Mouse (Mus musculus): ENCODE data around the gene Lingo1. TPM values are rescaled to one million over a fixed set of nuclear protein-coding genes. Genes with fewer than 3 reads are reported as not detected.

Gene Lingo1
- 50.4 and 56.7 TPM in 2 replicates for polyA plus RNA-seq (2014; fragmentation: Nextera tagmentation; extraction: Ambion mirVana)

DNA sequence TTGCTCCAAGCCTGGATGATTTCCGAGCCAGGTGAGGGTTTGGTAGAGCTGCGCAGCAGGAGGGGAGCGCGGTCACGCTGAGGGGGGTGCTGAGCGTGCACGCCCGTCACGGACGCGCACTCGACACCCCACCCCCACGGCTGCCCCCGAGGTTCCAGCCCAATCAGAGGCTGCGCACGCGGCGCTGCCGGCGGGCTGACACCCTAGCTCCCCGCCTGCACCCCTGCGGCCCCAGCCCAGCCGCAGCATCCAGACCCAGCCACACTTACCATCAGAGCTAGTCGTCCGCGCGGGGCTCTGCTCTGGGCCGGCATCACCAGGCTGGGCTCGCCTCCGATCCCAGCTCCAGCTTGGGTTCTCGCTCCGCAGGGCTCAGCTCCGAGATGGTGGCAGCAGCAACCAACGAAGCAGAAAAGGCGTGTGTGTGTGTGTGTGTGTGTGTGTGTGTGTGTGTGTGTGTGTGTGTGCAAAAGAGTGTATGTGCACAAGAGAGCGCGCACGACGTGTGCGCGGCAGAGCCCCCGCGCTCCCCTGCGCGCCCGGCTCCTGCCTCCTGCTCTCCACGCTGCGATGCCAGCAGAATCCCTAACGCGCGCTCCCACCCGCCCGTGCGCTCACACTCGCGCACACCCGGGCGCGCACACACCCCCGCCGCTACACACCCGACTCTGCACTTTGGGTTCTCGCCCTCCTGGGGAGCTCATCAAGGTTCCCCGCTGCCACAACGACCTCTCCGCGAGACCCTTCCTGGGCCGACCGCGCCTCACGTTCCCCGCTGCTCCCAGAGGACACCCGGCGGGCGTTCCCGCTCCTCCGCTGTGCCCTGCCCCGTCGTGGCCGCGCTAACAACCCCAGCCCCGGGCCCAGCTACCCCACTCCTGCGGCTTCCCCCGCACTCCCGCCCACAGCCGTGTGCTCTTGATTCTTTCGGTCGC, at the start of gene Lingo1:
Gene Lingo1 (minus strand): TSS at position 748 of the 935 bp plus-strand sequence.
- ATAC-seq (ENCODE audit: low read depth): peak; percentile 77
- under 1% methylated on average over 83 of the region's 88 CpGs for WGBS
- peaks cover 17% of the 10 kb centered on the region for H3K27me3 ChIP-seq (ENCODE audit: control insufficient read depth, insufficient read depth, low read length)
- H3K4me1 ChIP-seq (ENCODE audit: control insufficient read depth, insufficient read depth, low read length): no peaks in the 10 kb centered on the region
- no peaks in the 10 kb centered on the region for H3K9me3 ChIP-seq (ENCODE audit: control insufficient read depth, low read length)
- H3K27ac ChIP-seq (ENCODE audit: low read depth, low read length): peak within 1 kb of the TSS; percentile 82
- H3K36me3 ChIP-seq (ENCODE audit: control insufficient read depth, insufficient read depth, low read length): no peaks in the 10 kb centered on the region
- peak within 1 kb of the TSS; percentile 79 for H3K9ac ChIP-seq (replicated peaks; ENCODE audit: low read depth, low read length)
- H3K4me3 ChIP-seq (ENCODE audit: low read depth, low read length): peak within 1 kb of the TSS; percentile 49
- H3K4me2 ChIP-seq (ENCODE audit: low read depth, low read length): peak within 1 kb of the TSS; percentile 87

DNA sequence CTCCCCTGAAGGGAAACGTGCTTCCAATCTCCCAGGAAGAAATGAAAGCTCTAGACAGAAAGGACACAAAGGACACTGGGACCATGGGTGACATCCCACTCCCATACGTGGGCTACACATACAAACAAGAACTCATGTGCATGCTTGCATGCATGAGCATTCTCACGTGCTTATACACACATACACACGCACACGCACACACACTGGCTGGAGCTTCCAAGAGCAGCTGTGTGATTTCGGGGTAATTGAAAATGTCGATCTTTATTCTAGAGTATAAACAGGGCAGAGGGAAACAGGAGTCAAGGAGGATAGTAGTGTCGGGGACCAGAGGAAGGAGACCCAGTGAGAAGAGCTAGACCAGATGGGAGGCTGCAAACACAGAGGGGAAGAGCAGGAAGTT, 48.4 kb upstream of the Lingo1 start:
- no peaks in the 10 kb centered on the region for H3K27me3 ChIP-seq (ENCODE audit: control insufficient read depth, insufficient read depth, low read length)
- 37% methylated on average over 8 of the region's 8 CpGs for WGBS
- H3K27ac ChIP-seq (ENCODE audit: low read depth, low read length): no peak overlapping the region
- no peak overlapping the region for H3K9ac ChIP-seq (replicated peaks; ENCODE audit: low read depth, low read length)
- peaks cover 24% of the 10 kb centered on the region for H3K4me1 ChIP-seq (ENCODE audit: control insufficient read depth, insufficient read depth, low read length)
- H3K4me3 ChIP-seq (ENCODE audit: low read depth, low read length): no peak overlapping the region
- no peak for ATAC-seq (ENCODE audit: low read depth)
- no peak overlapping the region for H3K4me2 ChIP-seq (ENCODE audit: low read depth, low read length)
- no peaks in the 10 kb centered on the region for H3K36me3 ChIP-seq (ENCODE audit: control insufficient read depth, insufficient read depth, low read length)
- no peaks in the 10 kb centered on the region for H3K9me3 ChIP-seq (ENCODE audit: control insufficient read depth, low read length)

- Histone ChIP-seq H3K27me3 (ENCODE audit: control insufficient read depth, insufficient read depth, low read length) (no peaks in the 10 kb centered on the region), H3K4me3 (ENCODE audit: low read depth, low read length) (no peak overlapping the region), H3K9ac (replicated peaks; ENCODE audit: low read depth, low read length) (0 out of 2 replicates have a peak overlapping the region, but pooled peaks have one; percentile 7), H3K36me3 (ENCODE audit: control insufficient read depth, insufficient read depth, low read length) (no peaks in the 10 kb centered on the region), H3K9me3 (ENCODE audit: control insufficient read depth, low read length) (no peaks in the 10 kb centered on the region), H3K4me1 (ENCODE audit: control insufficient read depth, insufficient read depth, low read length) (peaks cover 24% of the 10 kb centered on the region), H3K4me2 (ENCODE audit: low read depth, low read length) (no peak overlapping the region), H3K27ac (ENCODE audit: low read depth, low read length) (no peak overlapping the region)
- WGBS: 27% methylated on average over 7 of the region's 7 CpGs
- no peak for ATAC-seq (ENCODE audit: low read depth)
Observed at GRCm38 (mm10) chr9:56843679-56844188, 47.5 kb upstream of the Lingo1 start.

DNA sequence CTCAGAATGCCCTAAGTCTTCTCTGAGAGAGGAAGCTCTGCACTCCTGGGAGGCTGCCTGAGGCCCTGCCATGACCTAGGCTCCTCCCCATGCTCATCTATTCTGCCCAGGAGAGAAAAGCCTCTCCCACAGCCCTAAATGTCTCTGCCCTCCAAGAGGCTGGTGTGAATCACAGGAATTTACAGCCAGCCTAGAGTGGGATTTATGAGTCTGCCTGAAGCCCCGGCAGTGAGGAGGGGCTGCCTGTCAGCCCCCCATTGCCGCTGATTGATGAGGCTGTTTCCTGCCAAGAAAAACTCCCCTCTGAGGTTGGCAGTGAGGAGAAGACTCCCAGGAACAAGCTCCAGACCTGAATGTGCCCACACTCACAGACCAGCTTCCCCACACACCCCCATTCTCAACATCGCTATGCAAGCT, 46.0 kb upstream of the Lingo1 start:
- 0% methylated on average over 3 of the region's 3 CpGs for WGBS
- H3K4me2 ChIP-seq (ENCODE audit: low read depth, low read length): no peak overlapping the region
- H3K4me1 ChIP-seq (ENCODE audit: control insufficient read depth, insufficient read depth, low read length): peaks cover 24% of the 10 kb centered on the region
- no peak overlapping the region for H3K9ac ChIP-seq (replicated peaks; ENCODE audit: low read depth, low read length)
- no peaks in the 10 kb centered on the region for H3K27me3 ChIP-seq (ENCODE audit: control insufficient read depth, insufficient read depth, low read length)
- H3K9me3 ChIP-seq (ENCODE audit: control insufficient read depth, low read length): no peaks in the 10 kb centered on the region
- no peak overlapping the region for H3K4me3 ChIP-seq (ENCODE audit: low read depth, low read length)
- ATAC-seq (ENCODE audit: low read depth): peak; percentile 84
- no peaks in the 10 kb centered on the region for H3K36me3 ChIP-seq (ENCODE audit: control insufficient read depth, insufficient read depth, low read length)
- peak overlapping the region; percentile 45; the same call in 1 of the 2 replicates for H3K27ac ChIP-seq (ENCODE audit: low read depth, low read length)

GRCm38 (mm10) chr9:56841864-56842263, 45.6 kb upstream of the Lingo1 start:
- H3K4me2 ChIP-seq (ENCODE audit: low read depth, low read length): no peak overlapping the region
- no peaks in the 10 kb centered on the region for H3K36me3 ChIP-seq (ENCODE audit: control insufficient read depth, insufficient read depth, low read length)
- H3K9me3 ChIP-seq (ENCODE audit: control insufficient read depth, low read length): no peaks in the 10 kb centered on the region
- ATAC-seq (ENCODE audit: low read depth): no peak
- H3K27ac ChIP-seq (ENCODE audit: low read depth, low read length): peak overlapping the region; percentile 45; the same call in 1 of the 2 replicates
- no peak overlapping the region for H3K4me3 ChIP-seq (ENCODE audit: low read depth, low read length)
- H3K27me3 ChIP-seq (ENCODE audit: control insufficient read depth, insufficient read depth, low read length): no peaks in the 10 kb centered on the region
- H3K9ac ChIP-seq (replicated peaks; ENCODE audit: low read depth, low read length): no peak overlapping the region
- peaks cover 24% of the 10 kb centered on the region for H3K4me1 ChIP-seq (ENCODE audit: control insufficient read depth, insufficient read depth, low read length)

DNA sequence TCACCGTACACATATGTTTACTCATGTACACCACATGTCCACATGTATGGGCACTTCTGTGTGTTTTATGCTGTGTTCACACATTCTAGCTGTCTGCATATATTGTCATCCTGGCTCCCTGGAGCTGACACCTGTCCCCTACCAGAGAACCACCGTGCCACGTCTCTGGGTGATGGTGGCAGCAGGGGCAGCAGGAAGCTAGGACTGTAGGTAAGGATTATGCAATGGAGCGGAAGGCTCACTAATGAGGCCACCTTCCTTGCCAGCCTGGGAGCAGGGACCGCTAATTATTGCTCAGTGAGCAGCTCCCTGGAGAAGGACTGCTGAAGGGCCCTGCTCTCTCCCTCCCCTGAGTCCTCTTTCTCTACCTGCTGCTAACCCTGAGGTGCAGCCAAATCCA, 44.5 kb upstream of the Lingo1 start:
- no peaks in the 10 kb centered on the region for H3K36me3 ChIP-seq (ENCODE audit: control insufficient read depth, insufficient read depth, low read length)
- 50% methylated on average over 5 of the region's 5 CpGs for WGBS
- H3K4me2 ChIP-seq (ENCODE audit: low read depth, low read length): no peak overlapping the region
- H3K4me1 ChIP-seq (ENCODE audit: control insufficient read depth, insufficient read depth, low read length): peaks cover 24% of the 10 kb centered on the region
- H3K27ac ChIP-seq (ENCODE audit: low read depth, low read length): no peak overlapping the region
- H3K9ac ChIP-seq (replicated peaks; ENCODE audit: low read depth, low read length): no peak overlapping the region
- no peaks in the 10 kb centered on the region for H3K27me3 ChIP-seq (ENCODE audit: control insufficient read depth, insufficient read depth, low read length)
- no peak for ATAC-seq (ENCODE audit: low read depth)
- H3K9me3 ChIP-seq (ENCODE audit: control insufficient read depth, low read length): no peaks in the 10 kb centered on the region
- no peak overlapping the region for H3K4me3 ChIP-seq (ENCODE audit: low read depth, low read length)

DNA sequence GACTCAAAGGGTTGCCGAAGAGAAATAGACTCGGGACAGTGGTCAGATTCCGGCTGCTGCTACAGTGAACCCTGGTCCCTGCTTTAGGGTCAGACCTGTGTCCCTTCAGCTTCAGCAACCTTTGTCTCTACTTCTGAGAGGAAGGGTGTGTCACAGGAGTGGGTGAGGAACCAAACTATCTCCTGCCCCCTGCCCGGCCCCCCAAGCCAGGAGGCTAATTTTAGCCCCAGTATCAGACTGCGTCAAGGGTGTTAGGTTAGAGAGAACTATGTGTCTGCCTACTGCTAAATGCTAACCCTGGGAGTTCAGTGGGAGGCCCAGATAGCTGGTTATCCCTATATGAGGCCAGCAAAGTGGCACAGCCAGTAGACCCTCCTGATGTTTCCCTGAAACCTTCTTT, 38.9 kb upstream of the Lingo1 start:
- ATAC-seq (ENCODE audit: low read depth): no peak
- 87% methylated on average over 5 of the region's 5 CpGs for WGBS
- no peaks in the 10 kb centered on the region for H3K9me3 ChIP-seq (ENCODE audit: control insufficient read depth, low read length)

GRCm38 (mm10) chr9:56832900-56833299, 36.6 kb upstream of the Lingo1 start:
- no peaks in the 10 kb centered on the region for H3K36me3 ChIP-seq (ENCODE audit: control insufficient read depth, insufficient read depth, low read length)
- no peaks in the 10 kb centered on the region for H3K9me3 ChIP-seq (ENCODE audit: control insufficient read depth, low read length)
- no peak overlapping the region for H3K9ac ChIP-seq (replicated peaks; ENCODE audit: low read depth, low read length)
- 30% methylated on average over 6 of the region's 6 CpGs for WGBS
- H3K4me3 ChIP-seq (ENCODE audit: low read depth, low read length): no peak overlapping the region
- H3K27me3 ChIP-seq (ENCODE audit: control insufficient read depth, insufficient read depth, low read length): no peaks in the 10 kb centered on the region
- H3K4me1 ChIP-seq (ENCODE audit: control insufficient read depth, insufficient read depth, low read length): peaks cover 10% of the 10 kb centered on the region; the same call in 1 of the 2 replicates
- H3K27ac ChIP-seq (ENCODE audit: low read depth, low read length): no peak overlapping the region
- H3K4me2 ChIP-seq (ENCODE audit: low read depth, low read length): no peak overlapping the region
- no peak for ATAC-seq (ENCODE audit: low read depth)

More for the DNA sequence above, 38.9 kb upstream of the Lingo1 start:
- H3K4me3 ChIP-seq (ENCODE audit: low read depth, low read length): no peak overlapping the region
- 0 out of 2 replicates have a peak, but pooled peaks cover 6% of the 10 kb centered on the region for H3K4me1 ChIP-seq (ENCODE audit: control insufficient read depth, insufficient read depth, low read length)
- H3K36me3 ChIP-seq (ENCODE audit: control insufficient read depth, insufficient read depth, low read length): no peaks in the 10 kb centered on the region
- H3K27me3 ChIP-seq (ENCODE audit: control insufficient read depth, insufficient read depth, low read length): no peaks in the 10 kb centered on the region
- no peak overlapping the region for H3K9ac ChIP-seq (replicated peaks; ENCODE audit: low read depth, low read length)
- no peak overlapping the region for H3K27ac ChIP-seq (ENCODE audit: low read depth, low read length)
- H3K4me2 ChIP-seq (ENCODE audit: low read depth, low read length): no peak overlapping the region

- Histone ChIP-seq H3K27ac (ENCODE audit: low read depth, low read length) (no peak overlapping the region), H3K4me2 (ENCODE audit: low read depth, low read length) (no peak overlapping the region), H3K9ac (replicated peaks; ENCODE audit: low read depth, low read length) (no peak overlapping the region), H3K4me3 (ENCODE audit: low read depth, low read length) (no peak overlapping the region), H3K36me3 (ENCODE audit: control insufficient read depth, insufficient read depth, low read length) (no peaks in the 10 kb centered on the region), H3K27me3 (ENCODE audit: control insufficient read depth, insufficient read depth, low read length) (no peaks in the 10 kb centered on the region), H3K9me3 (ENCODE audit: control insufficient read depth, low read length) (no peaks in the 10 kb centered on the region), H3K4me1 (ENCODE audit: control insufficient read depth, insufficient read depth, low read length) (peaks cover 10% of the 10 kb centered on the region; the same call in 1 of the 2 replicates)
- no peak for ATAC-seq (ENCODE audit: low read depth)
- 90% methylated on average over 3 of the region's 3 CpGs for WGBS
Observed at GRCm38 (mm10) chr9:56831904-56832303, 35.6 kb upstream of the Lingo1 start.
